Mouse (Mus musculus): Measurements from ENCODE around the gene Rgp1.

Rgp1 gene

DNA sequence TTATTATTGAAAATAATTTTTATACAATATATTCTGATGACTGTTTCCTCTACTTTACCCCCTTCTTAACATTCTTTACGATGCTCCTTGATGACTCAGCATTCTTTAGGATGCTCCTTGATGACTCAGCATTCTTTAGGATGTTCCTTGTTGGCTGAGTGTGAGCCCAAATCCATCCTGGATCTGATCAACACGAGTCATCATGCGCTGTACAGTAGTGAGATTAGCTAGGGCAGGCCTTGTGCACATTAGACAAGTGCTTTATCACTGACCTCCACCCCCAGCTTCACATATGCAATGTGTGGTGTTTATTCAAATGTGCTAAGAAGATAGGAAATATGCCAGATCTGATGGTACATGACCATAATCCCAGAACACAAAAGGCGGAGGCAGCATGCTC lies 19.7 kb downstream of the Rgp1 start:
- peak; percentile 40 for DNase-seq (ENCODE audit: low read depth)

DNA sequence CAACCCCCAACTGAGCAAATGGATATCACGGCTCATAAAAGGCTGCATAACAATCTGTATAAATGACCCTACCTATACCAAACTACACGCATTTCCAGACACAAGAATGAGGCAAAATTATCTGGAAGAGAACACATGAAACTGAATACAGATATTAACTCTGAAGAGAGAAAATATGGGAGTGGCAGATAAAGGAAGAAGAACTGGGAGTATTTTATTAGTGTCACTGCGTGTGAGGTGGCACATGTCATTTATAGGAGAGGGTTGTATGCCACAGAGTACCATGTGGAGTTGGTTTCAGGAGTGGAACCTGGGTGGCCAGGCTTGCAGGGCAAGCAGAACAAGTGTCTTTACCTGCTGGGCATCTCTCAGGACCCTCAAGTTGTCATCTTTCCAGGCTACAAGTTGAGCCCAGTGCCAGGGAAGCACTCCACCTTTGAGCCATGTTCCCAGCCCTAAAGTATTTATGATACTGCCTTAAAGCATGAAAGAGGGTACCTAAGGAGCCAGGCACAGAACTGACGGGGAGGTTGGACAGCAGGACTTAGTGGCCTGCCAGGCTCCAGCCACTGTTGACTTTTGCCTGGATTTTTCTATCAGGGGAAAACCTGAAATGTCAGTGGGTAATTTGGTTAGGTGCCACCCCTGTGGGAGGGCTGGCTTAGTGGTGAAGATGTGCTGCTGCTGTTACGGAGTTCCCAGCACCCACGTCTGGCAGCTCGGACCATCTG lies 20.3 kb downstream of the Rgp1 start:
- DNase-seq (ENCODE audit: low read depth) = no peak

DNA sequence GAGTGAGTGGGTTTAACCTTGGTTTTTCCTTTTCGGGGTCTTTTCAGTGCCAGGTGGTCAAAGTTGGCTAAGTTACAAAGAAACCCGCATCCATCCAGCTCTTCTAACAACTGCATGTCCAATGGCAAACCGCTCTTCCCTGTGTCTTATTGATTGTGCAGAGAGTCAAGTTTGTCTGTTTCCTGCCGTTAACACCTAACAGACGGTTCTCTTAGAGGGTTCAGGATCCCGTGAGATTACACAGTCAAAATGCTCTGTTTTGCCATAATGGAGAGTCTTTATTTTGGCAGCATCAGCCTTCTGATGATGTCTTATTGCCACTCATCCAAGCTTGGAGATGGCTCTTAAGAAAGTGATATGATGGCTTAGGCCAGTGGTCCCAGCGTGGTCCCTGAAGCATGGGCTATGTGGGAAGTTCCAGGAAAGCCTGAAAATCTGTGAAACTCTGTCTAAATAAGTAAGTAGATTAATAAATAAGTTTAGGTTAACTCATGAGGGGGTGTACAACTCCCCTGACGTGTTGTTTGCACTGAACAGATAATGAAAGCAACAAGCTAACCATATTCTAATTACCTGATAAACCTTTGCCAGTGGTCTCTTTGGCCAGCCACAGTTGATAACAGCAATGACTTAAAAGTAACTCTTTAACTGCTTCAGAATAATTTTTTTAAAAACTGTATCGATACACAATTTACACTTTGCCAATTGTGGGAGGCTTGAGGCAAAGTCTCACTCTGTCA lies 21.9 kb downstream of the Rgp1 start:
- DNase-seq (ENCODE audit: low read depth) = no peak

DNA sequence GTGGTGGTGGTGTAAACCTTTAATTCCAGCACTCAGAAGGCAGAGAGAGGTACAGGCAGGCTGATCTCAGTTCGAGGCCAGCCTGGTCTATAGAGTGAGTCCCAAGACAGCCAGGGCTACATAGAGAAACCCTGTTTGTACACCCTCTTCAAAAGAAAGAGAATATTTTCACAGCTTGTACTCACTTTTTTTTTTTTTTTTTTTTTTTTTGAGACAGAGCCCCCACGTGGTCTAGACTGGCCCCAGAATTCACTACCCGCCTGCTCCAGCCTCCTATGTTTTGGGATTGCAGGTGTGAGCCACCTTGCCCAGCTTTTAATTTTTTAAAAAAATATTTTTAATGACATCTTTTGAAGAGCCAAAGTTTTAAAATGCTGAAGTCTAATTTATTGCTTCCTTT lies 25.6 kb downstream of the Rgp1 start:
- DNase-seq (ENCODE audit: low read depth) = no peak

DNA sequence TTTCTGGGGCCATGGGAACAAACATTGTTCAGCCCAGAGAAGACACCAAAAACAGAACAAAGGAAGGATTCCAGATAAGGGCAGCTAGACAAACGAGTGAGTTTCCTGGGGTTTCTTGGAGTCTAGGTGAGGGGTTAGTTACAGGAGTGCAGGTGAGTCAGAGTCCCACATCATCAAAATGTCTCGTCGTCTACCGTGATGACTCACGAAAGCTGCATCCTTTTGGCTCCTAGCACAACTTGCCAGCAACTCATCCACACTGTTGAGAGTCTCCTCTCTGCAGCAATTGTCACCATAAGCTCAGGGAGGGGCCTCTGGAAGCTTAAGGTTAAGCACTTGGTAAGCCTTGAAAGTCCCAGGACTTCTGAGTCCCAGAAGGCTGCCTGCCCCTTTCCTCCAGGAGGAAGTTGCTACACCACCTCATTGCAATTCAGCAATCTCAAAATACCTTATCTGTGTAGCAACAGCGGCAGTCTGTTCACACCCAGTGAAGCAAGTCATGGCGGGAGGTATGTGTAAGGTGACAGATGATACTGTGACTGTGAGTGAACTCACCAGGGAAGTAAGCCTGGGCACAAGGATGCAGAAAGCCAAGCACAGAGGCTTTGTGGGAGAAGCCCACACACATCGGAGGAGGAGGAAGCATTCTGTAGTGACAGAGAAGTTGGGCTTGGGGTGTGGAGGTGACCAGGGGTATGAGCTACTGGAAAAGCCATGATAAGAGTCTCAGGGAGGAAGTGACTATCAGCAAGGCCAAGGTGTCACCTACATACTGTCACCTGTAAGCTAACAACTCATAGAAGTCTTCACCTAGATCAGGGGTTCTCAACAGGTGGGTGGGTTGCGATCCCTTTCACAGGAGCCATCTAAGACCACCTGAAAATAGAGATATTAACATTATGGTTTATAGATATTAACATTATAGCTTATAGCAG lies 26.5 kb downstream of the Rgp1 start:
- DNase-seq (ENCODE audit: low read depth) = no peak

DNA sequence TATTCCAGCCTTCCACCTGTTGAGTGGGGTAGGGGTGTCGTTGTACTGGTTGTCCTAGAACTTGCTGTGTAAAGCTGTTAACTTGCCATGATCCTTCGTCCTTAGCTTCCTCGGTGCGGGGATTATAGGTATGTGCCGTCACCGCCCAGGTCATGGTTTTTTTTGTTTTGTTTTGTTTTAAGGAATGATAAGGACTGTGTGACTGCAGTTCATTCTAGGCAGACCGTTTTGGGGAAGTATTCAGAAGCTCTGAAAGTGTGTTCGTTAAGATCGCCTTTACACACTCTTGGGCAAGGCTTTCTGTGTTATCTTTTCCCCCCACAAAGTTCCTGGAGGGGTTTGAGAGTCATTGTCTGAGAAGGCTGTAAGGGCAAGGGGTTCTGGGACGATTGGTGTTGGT lies 34.0 kb downstream of the Rgp1 start:
- DNase-seq (ENCODE audit: low read depth) = no peak

DNA sequence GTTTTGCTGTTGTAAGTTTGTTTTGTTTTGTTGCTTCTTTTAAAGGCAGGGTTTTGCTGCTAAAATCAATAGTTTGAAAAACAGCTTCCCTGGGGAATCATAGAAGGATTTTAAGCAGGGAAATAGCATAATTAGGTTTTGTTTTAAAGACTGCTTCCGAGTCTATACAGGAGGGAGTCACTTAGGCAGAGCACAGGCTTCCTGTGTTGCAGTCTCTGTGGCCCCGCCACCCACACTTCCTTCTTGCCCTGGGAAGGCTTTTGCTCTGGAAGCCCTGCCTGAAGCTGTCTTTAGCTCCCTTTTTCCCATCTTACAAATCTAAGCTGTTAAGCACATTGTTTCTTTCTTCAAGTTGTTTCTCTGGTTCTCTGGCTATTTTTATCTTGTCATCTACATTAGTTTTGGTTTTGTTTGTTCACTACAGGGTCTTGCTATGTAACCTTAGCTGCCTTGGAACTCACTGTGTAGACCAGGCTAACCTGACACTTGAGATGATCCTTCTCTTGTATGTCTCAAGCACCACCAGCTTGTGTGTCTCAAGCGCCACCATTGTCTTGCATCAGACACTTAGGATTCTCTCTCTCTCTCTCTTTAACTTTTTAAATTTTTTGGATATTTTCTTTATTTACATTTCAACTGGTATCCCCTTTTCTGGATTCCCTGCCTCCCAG lies 34.7 kb downstream of the Rgp1 start:
- peak; percentile 15 for DNase-seq (ENCODE audit: low read depth)

DNA sequence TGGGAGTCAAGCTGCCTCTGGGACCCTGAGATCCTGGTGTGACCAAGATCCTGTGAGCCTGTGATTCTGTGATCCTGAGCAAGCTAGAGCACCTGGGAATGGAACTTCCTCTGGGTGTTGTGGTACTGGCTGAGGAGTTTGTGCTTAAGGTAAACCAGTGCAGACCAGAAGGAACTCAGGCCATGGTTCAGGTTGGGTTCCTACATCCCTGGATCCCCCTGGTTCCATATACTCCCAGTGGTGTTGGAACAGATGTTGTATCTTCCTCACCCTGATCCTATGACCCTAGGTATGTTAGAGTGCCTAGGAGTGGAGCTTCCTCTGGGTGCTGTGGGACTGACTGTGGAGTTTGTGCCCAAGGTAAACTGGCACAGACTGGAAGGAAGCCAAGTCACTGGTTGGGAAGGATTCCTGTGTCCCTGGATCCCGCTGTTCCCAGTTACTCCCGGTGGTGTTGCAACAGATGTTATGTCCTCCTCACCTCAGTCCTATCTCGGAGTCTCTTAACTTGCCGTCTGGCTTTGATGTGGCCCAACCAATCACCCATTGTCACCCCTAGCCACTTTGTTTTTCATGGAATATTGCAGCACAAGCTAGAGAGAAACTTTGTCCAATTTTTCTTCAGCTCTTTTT lies 41.7 kb downstream of the Rgp1 start:
- DNase-seq (ENCODE audit: low read depth) = no peak

DNA sequence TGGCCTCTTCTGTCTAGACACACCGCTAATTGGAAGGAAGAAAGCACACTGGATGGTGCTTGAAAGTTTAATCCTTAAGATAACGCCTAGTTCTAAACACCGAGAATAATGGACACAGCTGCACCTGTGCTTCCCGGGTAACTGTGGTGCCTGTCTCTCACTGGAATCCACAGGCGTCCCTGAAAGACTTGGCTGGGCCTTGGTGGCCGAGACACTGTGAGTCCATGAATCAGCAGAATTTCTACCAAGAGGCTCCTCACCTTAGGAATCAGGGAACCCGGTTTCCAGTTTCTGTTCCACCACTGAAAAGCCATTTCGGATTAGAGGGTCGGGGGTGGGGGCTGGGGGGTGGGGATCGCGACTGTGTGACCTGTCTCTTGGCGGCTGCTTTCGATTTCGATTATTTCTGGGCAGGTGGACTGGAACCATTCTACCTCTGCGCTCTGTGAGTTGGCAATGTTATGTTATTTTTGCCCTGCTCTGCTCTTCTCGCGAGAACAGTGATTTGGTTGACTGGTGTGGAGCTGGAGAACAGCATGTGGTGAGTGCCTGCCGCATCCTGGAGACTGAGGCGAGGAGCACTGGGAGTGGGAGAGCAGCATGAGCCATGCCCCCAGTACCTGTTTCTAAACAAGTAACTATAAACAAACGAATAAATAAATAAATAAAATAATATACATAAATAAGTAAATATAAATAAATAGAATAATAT lies 50.7 kb downstream of the Rgp1 start:
- no peak for DNase-seq (ENCODE audit: low read depth)

DNA sequence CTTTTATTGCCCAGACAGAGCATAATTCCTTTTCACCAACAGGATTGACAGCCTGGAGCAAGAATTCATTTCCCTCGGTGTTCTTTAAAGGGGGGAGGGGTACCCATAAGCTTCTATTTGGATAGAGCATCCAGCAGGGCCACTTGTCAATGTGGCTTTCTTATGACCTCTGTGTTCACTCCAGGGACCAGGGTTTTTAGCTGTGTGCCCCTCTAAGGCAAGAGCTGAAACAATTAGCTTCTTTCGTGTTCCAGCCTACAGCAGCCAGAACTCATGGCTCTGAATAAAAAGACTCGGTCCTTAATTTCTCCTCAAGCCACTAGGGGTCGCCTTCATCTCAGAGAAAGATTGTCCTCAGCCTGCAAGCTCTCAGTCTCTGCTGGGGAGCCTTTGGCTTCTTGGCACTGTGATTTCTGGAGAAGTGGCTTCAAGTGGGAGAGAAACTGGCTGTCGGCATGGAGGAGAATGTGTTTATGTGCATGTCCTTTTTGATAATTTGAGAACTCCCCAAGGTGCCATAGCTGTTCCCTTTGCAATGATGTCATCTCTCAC lies 51.6 kb downstream of the Rgp1 start:
- DNase-seq (ENCODE audit: low read depth) = peak; percentile 89

DNA sequence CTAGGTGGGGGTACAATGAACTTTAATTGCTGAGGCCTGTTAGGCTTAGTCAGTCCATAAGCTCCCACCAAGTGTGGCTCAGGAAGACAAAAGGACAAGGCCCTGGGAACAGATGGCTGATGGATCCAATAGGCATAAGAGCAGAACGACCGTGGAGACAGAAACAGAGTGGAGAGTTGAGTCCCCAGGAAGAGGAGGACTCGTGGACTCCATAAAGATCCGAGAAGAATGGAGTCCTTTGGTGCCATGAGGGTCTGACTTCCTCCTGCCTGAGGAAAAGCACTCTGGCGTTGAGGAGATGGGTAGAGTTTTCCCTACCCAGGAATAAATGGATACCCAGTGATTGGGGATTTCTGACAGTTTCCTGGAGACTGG lies 52.1 kb downstream of the Rgp1 start:
- no peak for DNase-seq (ENCODE audit: low read depth)

DNA sequence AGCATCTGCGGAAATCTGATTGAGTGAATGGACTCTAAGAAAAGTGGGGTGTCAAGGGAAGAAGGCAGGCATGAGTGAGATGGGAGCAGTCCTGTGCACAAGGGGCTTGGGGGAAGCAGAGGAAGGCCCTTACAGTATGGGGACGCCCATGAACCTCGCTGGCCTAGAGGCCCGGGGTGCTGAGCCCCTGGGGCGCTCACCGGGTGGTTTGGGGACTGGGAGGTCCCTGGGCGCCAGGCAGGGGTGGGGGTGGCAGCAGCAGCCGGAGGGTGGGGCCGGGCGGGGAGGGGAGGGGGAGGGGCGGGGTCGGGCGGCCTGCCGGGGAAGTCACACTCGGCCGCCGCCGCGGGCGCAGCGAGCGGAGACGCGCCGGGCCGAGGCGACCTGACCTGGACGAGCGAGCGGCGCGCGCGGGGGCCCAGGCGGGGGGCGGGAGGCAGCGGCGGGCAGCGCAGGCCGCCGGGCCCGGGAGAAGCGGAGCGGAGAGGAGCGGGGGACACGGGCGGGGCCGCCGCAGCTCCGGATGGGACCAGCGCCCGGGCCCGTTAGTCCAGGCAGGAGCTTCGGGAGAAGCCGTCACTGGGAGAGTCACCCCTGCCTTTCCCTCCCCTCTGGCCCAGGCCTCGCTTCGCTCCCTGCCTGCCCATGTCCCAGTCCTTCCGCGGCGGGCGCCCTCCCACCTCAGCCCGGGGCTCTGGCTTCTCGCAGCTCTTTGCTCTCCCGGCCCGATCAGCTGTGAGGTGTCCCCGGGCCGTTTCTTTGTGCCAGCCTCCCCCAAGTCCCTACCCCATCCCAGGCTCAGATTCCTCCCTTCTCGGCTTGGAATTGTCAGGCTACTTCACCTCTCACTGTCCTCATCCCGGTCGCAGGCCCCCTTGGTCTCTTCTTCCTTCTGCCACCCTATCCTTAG lies 52.8 kb downstream of the Rgp1 start, which contains the start of gene Npr2:
Gene Npr2 (plus strand): TSS at position 890 of the 910 bp plus-strand sequence.
- DNase-seq (ENCODE audit: low read depth) = peak; percentile 62

DNA sequence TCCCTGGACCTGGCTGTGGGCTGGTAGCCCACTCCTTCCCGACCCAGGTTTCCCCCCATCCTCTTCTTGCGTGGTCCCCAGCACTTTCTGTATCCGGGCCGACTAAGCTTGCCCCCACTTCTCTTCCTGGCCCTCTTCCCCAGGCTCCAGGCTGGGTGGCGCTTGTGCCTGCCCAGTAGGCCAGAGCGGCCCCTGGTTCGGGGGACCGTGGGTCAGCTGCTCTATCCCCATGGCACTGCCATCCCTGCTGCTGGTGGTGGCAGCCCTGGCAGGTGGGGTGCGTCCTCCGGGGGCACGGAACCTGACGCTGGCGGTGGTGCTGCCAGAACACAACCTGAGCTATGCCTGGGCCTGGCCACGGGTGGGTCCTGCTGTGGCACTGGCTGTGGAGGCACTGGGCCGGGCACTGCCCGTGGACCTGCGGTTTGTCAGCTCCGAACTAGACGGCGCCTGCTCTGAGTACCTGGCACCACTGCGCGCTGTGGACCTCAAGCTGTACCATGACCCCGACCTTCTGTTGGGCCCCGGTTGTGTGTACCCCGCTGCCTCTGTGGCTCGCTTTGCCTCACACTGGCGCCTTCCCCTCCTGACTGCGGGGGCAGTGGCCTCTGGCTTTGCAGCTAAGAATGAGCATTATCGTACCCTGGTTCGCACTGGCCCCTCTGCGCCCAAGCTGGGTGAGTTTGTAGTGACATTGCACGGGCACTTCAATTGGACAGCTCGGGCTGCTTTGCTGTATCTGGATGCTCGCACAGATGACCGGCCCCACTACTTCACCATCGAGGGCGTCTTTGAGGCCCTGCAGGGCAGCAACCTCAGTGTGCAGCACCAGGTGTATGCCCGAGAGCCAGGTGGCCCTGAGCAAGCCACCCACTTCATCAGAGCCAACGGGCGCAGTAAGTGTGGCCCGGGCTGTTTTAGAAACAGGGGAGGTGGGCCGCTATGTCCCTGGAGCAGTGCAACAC lies 53.7 kb downstream of the Rgp1 start:
- peak; percentile 38 for DNase-seq (ENCODE audit: low read depth)

DNA sequence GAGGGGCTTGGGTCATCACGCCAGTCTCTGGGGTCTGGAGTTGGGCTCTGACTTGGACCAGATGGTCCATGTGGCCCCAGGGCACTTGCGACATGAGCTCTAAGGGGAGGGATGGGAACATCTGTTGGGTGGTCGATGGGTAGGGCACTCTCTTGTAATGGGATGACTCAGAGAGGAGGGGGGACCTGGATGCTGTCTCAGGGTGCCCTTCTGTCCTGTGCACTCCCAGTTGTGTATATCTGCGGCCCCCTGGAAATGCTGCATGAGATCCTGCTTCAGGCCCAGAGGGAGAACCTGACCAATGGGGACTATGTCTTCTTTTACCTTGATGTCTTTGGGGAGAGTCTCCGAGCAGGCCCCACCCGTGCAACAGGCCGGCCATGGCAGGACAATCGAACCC lies 54.8 kb downstream of the Rgp1 start:
- DNase-seq (ENCODE audit: low read depth) = no peak

DNA sequence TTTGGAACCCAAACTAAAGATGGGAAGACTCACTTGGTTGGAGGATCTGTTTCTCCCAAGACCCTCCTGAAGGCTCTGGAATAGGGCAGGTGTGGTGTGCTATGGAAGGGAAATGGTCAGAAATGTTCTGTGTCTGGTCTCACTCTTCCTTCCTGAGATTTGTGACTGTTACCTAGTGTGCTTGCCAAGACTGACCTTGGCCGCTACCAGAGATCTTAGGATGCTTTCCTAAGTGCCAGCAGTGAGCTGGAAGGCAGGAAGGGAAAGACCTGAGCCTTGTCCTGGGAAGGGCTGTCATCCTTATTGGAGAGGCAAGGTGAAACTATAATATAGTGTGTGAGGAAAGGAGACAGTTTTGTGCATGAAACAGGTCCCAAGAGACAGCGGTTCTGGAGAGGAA lies 55.2 kb downstream of the Rgp1 start:
- no peak for DNase-seq (ENCODE audit: low read depth)

DNA sequence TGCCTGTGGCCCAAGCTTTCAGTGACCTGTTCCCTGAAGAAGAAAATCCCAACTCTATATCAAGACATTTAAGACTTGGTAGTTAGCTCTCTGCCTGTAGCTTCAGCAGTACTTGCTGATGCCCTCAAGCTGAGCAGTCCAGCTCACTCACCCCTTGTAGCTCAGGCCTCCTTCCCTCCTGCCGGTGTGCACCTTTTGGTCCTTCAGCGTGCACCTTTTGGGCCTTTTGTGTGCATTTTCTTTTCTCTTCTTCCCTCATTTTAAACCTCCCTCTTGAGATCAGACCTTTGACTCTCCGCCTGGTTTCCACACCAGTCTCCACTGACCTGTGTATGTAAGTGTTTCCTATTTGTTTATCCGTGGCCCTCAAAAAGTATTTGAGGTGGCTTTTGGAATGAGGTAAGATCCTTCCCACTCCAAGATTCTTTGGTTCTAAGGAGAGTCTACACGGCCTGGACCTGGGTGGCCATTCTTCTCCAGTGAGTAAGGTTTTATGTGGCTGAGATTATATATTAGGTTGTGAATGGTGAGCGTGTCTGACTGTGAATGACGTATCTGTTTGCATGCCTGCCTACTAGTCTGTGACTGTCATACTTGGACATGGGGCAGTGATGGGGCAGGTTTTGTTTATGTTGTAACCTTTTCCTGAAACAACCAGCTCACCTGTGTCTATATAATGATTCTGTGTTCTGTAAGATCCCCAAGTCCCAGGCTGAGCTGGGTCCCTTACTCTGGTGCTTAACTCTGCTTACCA lies 56.3 kb downstream of the Rgp1 start:
- no peak for DNase-seq (ENCODE audit: low read depth)

DNA sequence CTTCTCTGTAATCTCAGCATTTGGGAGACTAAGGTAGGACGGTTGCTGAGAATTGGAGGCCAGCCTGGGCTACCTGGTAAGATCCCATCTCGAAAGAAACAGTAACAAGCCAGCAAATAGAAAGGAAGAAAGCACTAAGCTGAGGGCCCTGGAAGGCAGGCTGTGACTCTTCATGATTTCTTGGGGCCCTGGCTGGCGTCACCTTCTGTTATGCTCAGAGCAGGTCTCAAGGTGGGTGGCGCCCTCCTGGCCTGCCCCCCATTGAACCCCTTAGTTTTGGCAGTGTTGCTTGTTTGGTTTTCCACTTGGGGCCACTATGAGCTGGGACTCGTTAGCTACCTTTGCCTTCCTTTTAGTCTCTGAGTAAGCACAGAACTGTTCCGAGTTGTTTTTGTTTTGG lies 58.2 kb downstream of the Rgp1 start:
- no peak for DNase-seq (ENCODE audit: low read depth)
